Comparison of ENCODE assay signal across 10 mouse cellular contexts in genomic region chr5:77029735-77030134, GRCm38 (mm10). TPM values are rescaled to one million over a fixed set of nuclear protein-coding genes. Genes with fewer than 3 reads are reported as not detected.
DNase-seq lines count a peak whose midpoint lies in the region; ATAC-seq lines count a peak whose summit lies in the region.
"Had no signal": no experiment of that assay in that cellular context is flagged by ENCODE, and none has a peak within 500 bp of the region (broad histone marks: within the 10 kb centered on the region; RNA-seq: fewer than 3 reads in every experiment).

No protein-coding gene starts in this region.

- DNase-seq in cerebellum, adult 11-12 months = no peak
- peak; percentile 27 for DNase-seq in limb, embryonic 11.5 days (ENCODE audit: low spot score)
- DNase-seq in limb, embryonic 10.5 days (ENCODE audit: low spot score) = no peak
- peak; percentile 50 for DNase-seq in adrenal gland, adult 2 months
- peak; percentile 37 for DNase-seq in gastrocnemius, postnatal 14 days
- peak; percentile 51 to 67 for DNase-seq in lung, adult 18-20 months
- peak; percentile 31 for DNase-seq in thymus, postnatal 0 days (ENCODE audit: low spot score)

- H3K4me3 ChIP-seq in limb, embryonic 11.5 days (ENCODE audit: low read depth, low read length) = no peak overlapping the region
- no peak overlapping the region for H3K4me3 ChIP-seq in limb, embryonic 10.5 days
- H3K4me3 ChIP-seq: heart, embryonic 15.5 days; myocyte had no signal

- no peak overlapping the region for H3K9ac ChIP-seq in limb, embryonic 11.5 days (ENCODE audit: low read length)
- H3K9ac ChIP-seq: heart, embryonic 15.5 days had no signal

- intact Hi-C loops in gastrocnemius, postnatal 14 days (cut with DNase I; ENCODE audit: low total_unique reads) = no loop called here

- H3K4me1 ChIP-seq in limb, embryonic 11.5 days (ENCODE audit: control insufficient read depth, insufficient read depth, low read length) = no peaks in the 10 kb centered on the region
- H3K4me1 ChIP-seq in limb, embryonic 10.5 days = no peaks in the 10 kb centered on the region
- H3K4me1 ChIP-seq: heart, embryonic 15.5 days had no signal

- no peak overlapping the region for H3K27ac ChIP-seq in limb, embryonic 11.5 days (replicated peaks; ENCODE audit: low read depth, low read length)
- H3K27ac ChIP-seq in limb, embryonic 10.5 days = no peak overlapping the region
- H3K27ac ChIP-seq: heart, embryonic 15.5 days had no signal

- H3K9me3 ChIP-seq in limb, embryonic 11.5 days (ENCODE audit: control insufficient read depth, low read length) = no peaks in the 10 kb centered on the region
- H3K9me3 ChIP-seq in limb, embryonic 10.5 days (replicated peaks) = no peaks in the 10 kb centered on the region
- H3K9me3 ChIP-seq: heart, embryonic 15.5 days had no signal

- 78% methylated on average over 5 of the region's 5 CpGs for WGBS in limb, embryonic 11.5 days
- WGBS in limb, embryonic 10.5 days = 79% methylated on average over 5 of the region's 5 CpGs

- no peaks in the 10 kb centered on the region for H3K36me3 ChIP-seq in limb, embryonic 11.5 days (ENCODE audit: control insufficient read depth, insufficient read depth, low read length)
- H3K36me3 ChIP-seq in limb, embryonic 10.5 days = no peaks in the 10 kb centered on the region
- H3K36me3 ChIP-seq: heart, embryonic 15.5 days had no signal

- 0 out of 2 replicates have a peak, but pooled peaks have one; percentile 26 for ATAC-seq in cerebellum, adult (ENCODE audit: insufficient number of reproducible peaks, low FRiP score, low TSS enrichment)
- no peak for ATAC-seq in limb, embryonic 11.5 days (ENCODE audit: insufficient number of reproducible peaks, low FRiP score, low TSS enrichment, low read depth)

- H3K27me3 ChIP-seq in limb, embryonic 11.5 days (ENCODE audit: control insufficient read depth, insufficient read depth, low read length) = no peaks in the 10 kb centered on the region
- no peaks in the 10 kb centered on the region for H3K27me3 ChIP-seq in limb, embryonic 10.5 days (ENCODE audit: low read depth, poor library complexity, severe bottlenecking)
- H3K27me3 ChIP-seq: heart, embryonic 15.5 days had no signal

- H3K4me2 ChIP-seq in limb, embryonic 11.5 days (ENCODE audit: low read depth, severe bottlenecking) = no peak overlapping the region
- H3K4me2 ChIP-seq: heart, embryonic 15.5 days had no signal

RNA-seq across cellular contexts. Expression of gene Thegl, which starts 13.9 kb away (rescaled TPM):
- not detected in 2 replicates for polyA plus RNA-seq in limb, embryonic 11.5 days (2014; fragmentation: Nextera tagmentation; extraction: Ambion mirVana)
- not detected in 2 replicates for polyA plus RNA-seq in limb, embryonic 10.5 days (2016; fragmentation: Nextera tagmentation; extraction: Ambion mirVana)
- not detected for total RNA-seq in adrenal gland, adult 2 months (2021)
- not detected in 2 replicates for polyA plus RNA-seq in adrenal gland, adult 2 months (2012; rRNA removed)
- total RNA-seq in gastrocnemius, postnatal 14 days (2021) = not detected
- polyA plus RNA-seq in thymus, postnatal 0 days (2015; fragmentation: Nextera tagmentation; extraction: Ambion mirVana) = 0.10 TPM in 1 of 2 replicates, not detected in the other
- polyA plus RNA-seq: heart, embryonic 15.5 days; myocyte had no signal

RNA-seq across cellular contexts. Expression of gene Arl9, which starts 25.9 kb away (rescaled TPM):
- 0.40 TPM in 1 of 2 replicates, not detected in the other for polyA plus RNA-seq in limb, embryonic 11.5 days (2014; fragmentation: Nextera tagmentation; extraction: Ambion mirVana)
- polyA plus RNA-seq in limb, embryonic 10.5 days (2016; fragmentation: Nextera tagmentation; extraction: Ambion mirVana) = not detected in 2 replicates
- total RNA-seq in adrenal gland, adult 2 months (2021) = not detected
- not detected in 2 replicates for polyA plus RNA-seq in adrenal gland, adult 2 months (2012; rRNA removed)
- not detected for total RNA-seq in gastrocnemius, postnatal 14 days (2021)
- polyA plus RNA-seq in thymus, postnatal 0 days (2015; fragmentation: Nextera tagmentation; extraction: Ambion mirVana) = 0.26 TPM in 1 of 2 replicates, not detected in the other
- polyA plus RNA-seq: heart, embryonic 15.5 days; myocyte had no signal

RNA-seq across cellular contexts. Expression of gene Srp72, which starts 55.3 kb away (rescaled TPM):
- 88.3 and 88.6 TPM in 2 replicates for polyA plus RNA-seq in limb, embryonic 11.5 days (2014; fragmentation: Nextera tagmentation; extraction: Ambion mirVana)
- 78.9 and 90.8 TPM in 2 replicates for polyA plus RNA-seq in limb, embryonic 10.5 days (2016; fragmentation: Nextera tagmentation; extraction: Ambion mirVana)
- 100 to 1,000 TPM; 139 to 145 TPM for total RNA-seq in adrenal gland, adult 2 months (2021)
- 7.6 and 10.0 TPM in 2 replicates for polyA plus RNA-seq in adrenal gland, adult 2 months (2012; rRNA removed)
- 10 to 100 TPM; 57.7 to 63.8 TPM for total RNA-seq in gastrocnemius, postnatal 14 days (2021)
- polyA plus RNA-seq in thymus, postnatal 0 days (2015; fragmentation: Nextera tagmentation; extraction: Ambion mirVana) = 67.9 and 68.4 TPM in 2 replicates

Comparison
In these comparisons a context has a peak if more than half of its experiments do, and no peak if none do; other contexts are left out.
1. DNase-seq: peak in limb, embryonic 11.5 days (single experiment), adrenal gland, adult 2 months (single experiment), gastrocnemius, postnatal 14 days (single experiment), lung, adult 18-20 months (2 of 2) and thymus, postnatal 0 days (single experiment); none in cerebellum, adult 11-12 months (single experiment) and limb, embryonic 10.5 days (single experiment).